Mouse (Mus musculus) C2C12 (cell line): ENCODE results near the gene Stum. TPM values are rescaled to one million over a fixed set of nuclear protein-coding genes. Genes with fewer than 3 reads are reported as not detected.

Experiments
- H3K27me3 ChIP-seq: one replicate; pipeline ENCODE4 v1.6.1; 2011; ENCODE audit not compliant: control insufficient read depth, insufficient read depth, insufficient read length
- H3K36me3 ChIP-seq: one replicate; pipeline ENCODE4 v1.6.1; 2011; ENCODE audit not compliant: control insufficient read depth, insufficient read depth
- H3K4me3 ChIP-seq: one replicate; pipeline ENCODE4 v1.5.1; 2011; ENCODE audit warnings: mild to moderate bottlenecking, control low read depth; ENCODE audit not compliant: poor library complexity, insufficient read depth, severe bottlenecking
- H3K79me2 ChIP-seq: one replicate; pipeline ENCODE4 v1.6.1; 2011; ENCODE audit not compliant: control insufficient read depth, insufficient read depth
- H3K79me3 ChIP-seq: one replicate; pipeline ENCODE4 v1.6.1; 2011; ENCODE audit warnings: low read depth, control low read depth
- H3ac ChIP-seq: one replicate; pipeline ENCODE3; 2011; ENCODE audit warnings: low read depth; ENCODE audit not compliant: control insufficient read depth, insufficient read length
- CEBPB ChIP-seq: IDR thresholded peaks from one replicate; pipeline ENCODE4 v1.6.1; 2011; ENCODE audit warnings: low read depth, mild to moderate bottlenecking, control low read depth, moderate library complexity
- CTCF ChIP-seq: IDR thresholded peaks from one replicate; pipeline ENCODE4 v1.5.1; 2011; ENCODE audit not compliant: control insufficient read depth, insufficient read depth, insufficient read length
- FOSL1 ChIP-seq: IDR thresholded peaks from one replicate; pipeline ENCODE4 v1.8.0; 2011; ENCODE audit warnings: mild to moderate bottlenecking, low read length; ENCODE audit not compliant: poor library complexity, insufficient read depth, severe bottlenecking
- MAX ChIP-seq: IDR thresholded peaks from one replicate; pipeline ENCODE4 v1.6.1; 2011; ENCODE audit warnings: mild to moderate bottlenecking, control low read depth
- MYOD1 ChIP-seq: IDR thresholded peaks from one replicate; pipeline ENCODE4 v1.6.1; 2011; ENCODE audit warnings: low read depth; ENCODE audit not compliant: control insufficient read depth, insufficient read length
- MYOG ChIP-seq: IDR thresholded peaks from one replicate; pipeline ENCODE4 v1.6.1; 2011; ENCODE audit not compliant: control insufficient read depth, insufficient read length; ENCODE audit errors: extremely low read depth
- USF1 ChIP-seq: IDR thresholded peaks from one replicate; pipeline ENCODE4 v1.6.1; 2011; ENCODE audit warnings: low read depth, mild to moderate bottlenecking, control low read depth, moderate library complexity
- polyA plus RNA-seq: library from polyadenylated mRNA; unstranded; fragments of >200 nt; fragmentation: generic; extraction: Trizol; gene quantifications from one replicate; pipeline ENCODE4 v1.2.1, GENCODE M21; 2012; ENCODE audit warnings: missing spikeins

The Stum gene
- polyA plus RNA-seq, 1 experiment: not detected

GRCm38 (mm10) chr1:180482840-180483398 is 385 bp downstream of the Stum start:
- Histone ChIP-seq H3K79me3 (no peaks in the 10 kb centered on the region), H3K79me2 (no peaks in the 10 kb centered on the region), H3K36me3 (no peaks in the 10 kb centered on the region), H3K4me3 (no peak overlapping the region), H3ac (no peak overlapping the region), H3K27me3 (peaks cover 51% of the 10 kb centered on the region)
- TF ChIP-seq MYOD1 (no peak), FOSL1 (no peak), MYOG (no peak), CTCF (no peak), CEBPB (no peak), MAX (no peak), USF1 (no peak)

DNA sequence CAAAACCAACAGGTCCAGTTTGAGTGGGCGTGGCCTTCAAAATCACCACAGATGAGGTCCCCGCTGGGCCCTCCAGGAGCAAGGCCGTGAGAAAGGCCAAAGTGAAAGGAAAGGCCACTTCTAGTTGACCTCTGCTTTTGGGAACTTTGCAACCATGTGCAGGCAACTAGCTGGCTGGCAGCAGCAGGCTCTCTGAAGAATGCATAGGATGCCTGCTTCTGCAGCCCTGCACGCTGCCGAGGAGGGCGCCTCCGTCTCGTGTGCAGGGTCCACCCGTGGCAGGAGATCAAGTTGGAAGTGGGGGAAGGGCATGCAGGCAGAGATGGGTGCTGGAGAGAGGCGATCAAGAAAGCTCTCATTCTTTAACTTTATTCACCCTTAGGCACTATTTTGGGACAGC is 1.3 kb downstream of the Stum start:
- peaks cover 54% of the 10 kb centered on the region for H3K27me3 ChIP-seq
- no peaks in the 10 kb centered on the region for H3K79me3 ChIP-seq
- TF ChIP-seq MYOG: no peak
- no peaks in the 10 kb centered on the region for H3K36me3 ChIP-seq
- no peak overlapping the region for H3ac ChIP-seq
- H3K79me2 ChIP-seq: no peaks in the 10 kb centered on the region
- no peak overlapping the region for H3K4me3 ChIP-seq

- no peak overlapping the region for H3K4me3 ChIP-seq
- H3K79me2 ChIP-seq: no peaks in the 10 kb centered on the region
- no peak overlapping the region for H3ac ChIP-seq
- no peak for TF ChIP-seq MAX
- no peak for TF ChIP-seq CTCF
- TF ChIP-seq FOSL1: no peak
- H3K79me3 ChIP-seq: no peaks in the 10 kb centered on the region
- H3K27me3 ChIP-seq: peaks cover 58% of the 10 kb centered on the region
- no peaks in the 10 kb centered on the region for H3K36me3 ChIP-seq
Measured at GRCm38 (mm10) chr1:180481331-180481730, 2.0 kb downstream of the Stum start.

- no peak overlapping the region for H3K4me3 ChIP-seq
- H3K79me3 ChIP-seq: no peaks in the 10 kb centered on the region
- H3ac ChIP-seq: no peak overlapping the region
- H3K79me2 ChIP-seq: no peaks in the 10 kb centered on the region
- TF ChIP-seq CTCF (no peak), MAX (no peak), FOSL1 (no peak)
- H3K36me3 ChIP-seq: no peaks in the 10 kb centered on the region
- H3K27me3 ChIP-seq: peaks cover 61% of the 10 kb centered on the region
Measured at GRCm38 (mm10) chr1:180480325-180480724, 3.0 kb downstream of the Stum start.

GRCm38 (mm10) chr1:180473566-180473965 is 9.7 kb downstream of the Stum start:
- Histone ChIP-seq H3K79me3 (no peaks in the 10 kb centered on the region), H3K27me3 (peaks cover 34% of the 10 kb centered on the region)
- TF ChIP-seq MYOD1: no peak
- TF ChIP-seq MAX: no peak
- no peak for TF ChIP-seq CTCF
- TF ChIP-seq MYOG: no peak
- no peak for TF ChIP-seq FOSL1
- no peak for TF ChIP-seq USF1
- no peak for TF ChIP-seq CEBPB

DNA sequence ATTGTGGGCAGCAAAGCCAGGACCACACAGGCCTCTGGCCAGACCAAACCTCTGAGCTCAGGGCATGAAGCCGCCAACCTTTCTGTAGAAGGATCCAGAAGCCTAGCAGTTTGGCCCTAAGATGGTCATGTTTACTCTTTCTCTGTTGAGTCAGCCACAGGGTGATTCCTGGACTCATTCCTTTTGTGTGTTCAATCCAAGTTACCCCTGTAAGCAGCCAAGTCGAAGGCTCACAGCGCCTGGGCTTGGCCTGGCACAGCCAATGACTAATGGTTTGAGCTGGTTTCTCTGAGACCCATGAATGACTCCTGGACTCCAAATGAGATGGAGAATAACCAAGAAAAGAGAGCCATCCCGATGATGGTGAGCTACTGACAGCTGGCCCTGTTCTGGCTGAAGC is 15.3 kb downstream of the Stum start:
- peaks cover 15% of the 10 kb centered on the region for H3K27me3 ChIP-seq
- H3K79me3 ChIP-seq: no peaks in the 10 kb centered on the region
- no peaks in the 10 kb centered on the region for H3K36me3 ChIP-seq
- H3ac ChIP-seq: no peak overlapping the region
- no peak overlapping the region for H3K4me3 ChIP-seq
- no peaks in the 10 kb centered on the region for H3K79me2 ChIP-seq
- TF ChIP-seq CTCF (no peak), MYOD1 (no peak), MYOG (no peak), CEBPB (no peak), MAX (no peak), FOSL1 (no peak), USF1 (no peak)

More at GRCm38 (mm10) chr1:180473566-180473965, 9.7 kb downstream of the Stum start:
- Histone ChIP-seq H3ac (no peak overlapping the region), H3K79me2 (no peaks in the 10 kb centered on the region), H3K36me3 (no peaks in the 10 kb centered on the region), H3K4me3 (no peak overlapping the region)

GRCm38 (mm10) chr1:180465620-180466019 is 17.7 kb downstream of the Stum start:
- TF ChIP-seq USF1 (no peak), FOSL1 (no peak), MAX (no peak), CTCF (no peak), CEBPB (no peak), MYOG (no peak), MYOD1 (no peak)
- Histone ChIP-seq H3K79me3 (no peaks in the 10 kb centered on the region), H3ac (no peak overlapping the region), H3K36me3 (no peaks in the 10 kb centered on the region), H3K27me3 (peaks cover 15% of the 10 kb centered on the region), H3K4me3 (no peak overlapping the region), H3K79me2 (no peaks in the 10 kb centered on the region)
